Mouse (Mus musculus) Patski (cell line): ENCODE measurements at regions not wholly inside any gene's neighbourhood (a gene's known extent, or its start where the extent isn't known, plus 50 kb on each side); places are given as distances from the start of the nearest gene placed in this dataset.

ENCODE experiments used
- ATAC-seq: fragments of 100-300 bp; one replicate; pipeline ENCODE4 v1.8.0; 2021
- CTCF ChIA-PET: fragments of 350-600 bp; sonication (Branson Sonifier 250); formaldehyde crosslinking; loops from one replicate; lab custom pipeline; 2022; ENCODE audit warnings: inconsistent platforms; lab: Charles Lee
- POLR2A ChIA-PET: fragments of 350-600 bp; sonication (Branson Sonifier 250); formaldehyde crosslinking; loops from one replicate; lab custom pipeline; 2022; ENCODE audit warnings: antibody characterized with exemption, inconsistent platforms; lab: Charles Lee
- DNase-seq: peaks from one replicate; pipeline ENCODE4 v3.0.0-alpha.2; 2011; ENCODE audit warnings: low read depth, low spot score
- H3K27me3 ChIP-seq: fragments of 371-371 bp; one replicate; pipeline ENCODE4 v1.5.1; 2021
- CTCF ChIP-seq: fragments of 100-300 bp; IDR thresholded peaks from one replicate; pipeline ENCODE4 v1.5.1; 2021
- in situ Hi-C: fragments of 300-500 bp; cut with MboI; formaldehyde crosslinking; loops from 3 replicates; pipeline ENCODE4 v1.11.1; 2018; ENCODE audit warnings: low pct_unique_long_range_greater_than_20kb, mixed read lengths

GRCm38 (mm10) chr3:69953674-69954329 lies 53.6 kb upstream of the Otol1 start:
- DNase-seq (no peak), ATAC-seq (no peak)
- POLR2A ChIA-PET, result no interaction called here
- no peak for TF ChIP-seq CTCF
- in situ Hi-C loops, result no loop called here
- CTCF ChIA-PET, result no interaction called here
- H3K27me3 ChIP-seq, result no peaks in the 10 kb centered on the region

GRCm38 (mm10) chr3:69922792-69923418 lies 63.2 kb upstream of the Sptssb start:
- TF ChIP-seq CTCF, result no peak
- DNase-seq, result no peak
- CTCF ChIA-PET, result no interaction called here
- H3K27me3 ChIP-seq, result peaks cover 4% of the 10 kb centered on the region
- POLR2A ChIA-PET, result no interaction called here
- in situ Hi-C loops, result no loop called here
- ATAC-seq, result no peak

- DNase-seq (no peak), ATAC-seq (no peak)
- ChIA-PET CTCF (interaction anchor here (1.3 kb wide), 1 partner anchor 21 kb away, joined by 3 read pairs; no protein-coding TSS in a partner anchor), POLR2A (interaction anchor here (0.6 kb wide), 1 partner anchor 146 kb away, joined by 3 read pairs; no protein-coding TSS in a partner anchor)
- H3K27me3 ChIP-seq, result peaks cover 39% of the 10 kb centered on the region
- TF ChIP-seq CTCF, result no peak
- in situ Hi-C loops, result no loop called here
These were observed 53.1 kb upstream of the Sptssb start for GRCm38 (mm10) chr3:69912859-69913258.

GRCm38 (mm10) chr3:69910073-69910472 lies 50.3 kb upstream of the Sptssb start:
- no peak for TF ChIP-seq CTCF
- peaks cover 44% of the 10 kb centered on the region for H3K27me3 ChIP-seq
- in situ Hi-C loops, result no loop called here
- DNase-seq, result no peak
- CTCF ChIA-PET, result interaction anchor here (1.1 kb wide), 1 partner anchor 152 kb away, joined by 3 read pairs; no protein-coding TSS in a partner anchor
- POLR2A ChIA-PET, result no interaction called here
- ATAC-seq, result peak; percentile 52
